Mouse (Mus musculus): ENCODE results near the gene Hkdc1. TPM values are rescaled to one million over a fixed set of nuclear protein-coding genes. Genes with fewer than 3 reads are reported as not detected.
A peak's percentile ranks its signal among the peaks of the same experiment; 100 is the strongest.
"Not testable (repeated sequence)": the region's sequence is repeated elsewhere in the genome, so short reads cannot be mapped to it uniquely, and the experiment has no call there.

Gene Hkdc1
- 0.61 and 0.68 TPM in 2 replicates for polyA plus RNA-seq (2015; fragmentation: Nextera tagmentation; extraction: Ambion mirVana)

- WGBS, result 36% methylated on average over 15 of the region's 15 CpGs
- Histone ChIP-seq H3K4me1 (ENCODE audit: control insufficient read depth, insufficient read depth, low read depth, low read length) (peaks cover 2% of the 10 kb centered on the region; the same call in 1 of the 2 replicates), H3K36me3 (ENCODE audit: control insufficient read depth, insufficient read depth, low read length) (no peaks in the 10 kb centered on the region), H3K9me3 (ENCODE audit: control insufficient read depth, low read length) (no peaks in the 10 kb centered on the region), H3K4me3 (ENCODE audit: low read length) (no peak within 1 kb of the TSS), H3K27me3 (replicated peaks; ENCODE audit: control insufficient read depth, insufficient read depth, low read length) (no peaks in the 10 kb centered on the region), H3K9ac (ENCODE audit: low read depth, low read length) (no peak within 1 kb of the TSS), H3K27ac (ENCODE audit: low read depth, low read length) (no peak within 1 kb of the TSS), H3K4me2 (ENCODE audit: low read length) (no peak within 1 kb of the TSS)
- ATAC-seq, result no peak
Measured at GRCm38 (mm10) chr10:62422255-62422654, at the start of gene Hkdc1. Gene Hkdc1, minus strand, starts transcription at chr10:62422491.

- WGBS, result 50% methylated on average over 5 of the region's 5 CpGs
Measured at GRCm38 (mm10) chr10:62471105-62471504, 48.8 kb upstream of the Hkdc1 start.

GRCm38 (mm10) chr10:62469736-62470135 is 47.4 kb upstream of the Hkdc1 start:
- 92% methylated on average over 4 of the region's 4 CpGs for WGBS
- Histone ChIP-seq H3K4me3 (ENCODE audit: low read length) (no peak overlapping the region), H3K36me3 (ENCODE audit: control insufficient read depth, insufficient read depth, low read length) (no peaks in the 10 kb centered on the region), H3K27ac (ENCODE audit: low read depth, low read length) (no peak overlapping the region), H3K4me1 (ENCODE audit: control insufficient read depth, insufficient read depth, low read depth, low read length) (no peaks in the 10 kb centered on the region), H3K27me3 (replicated peaks; ENCODE audit: control insufficient read depth, insufficient read depth, low read length) (no peaks in the 10 kb centered on the region), H3K9me3 (ENCODE audit: control insufficient read depth, low read length) (no peaks in the 10 kb centered on the region), H3K9ac (ENCODE audit: low read depth, low read length) (no peak overlapping the region), H3K4me2 (ENCODE audit: low read length) (no peak overlapping the region)
- ATAC-seq, result no peak

More at GRCm38 (mm10) chr10:62471105-62471504, 48.8 kb upstream of the Hkdc1 start:
- H3K9ac ChIP-seq (ENCODE audit: low read depth, low read length), result no peak overlapping the region
- no peaks in the 10 kb centered on the region for H3K36me3 ChIP-seq (ENCODE audit: control insufficient read depth, insufficient read depth, low read length)
- H3K27me3 ChIP-seq (replicated peaks; ENCODE audit: control insufficient read depth, insufficient read depth, low read length), result no peaks in the 10 kb centered on the region
- no peak overlapping the region for H3K27ac ChIP-seq (ENCODE audit: low read depth, low read length)
- no peak for ATAC-seq
- no peaks in the 10 kb centered on the region for H3K4me1 ChIP-seq (ENCODE audit: control insufficient read depth, insufficient read depth, low read depth, low read length)
- H3K4me2 ChIP-seq (ENCODE audit: low read length), result no peak overlapping the region
- H3K4me3 ChIP-seq (ENCODE audit: low read length), result no peak overlapping the region
- H3K9me3 ChIP-seq (ENCODE audit: control insufficient read depth, low read length), result no peaks in the 10 kb centered on the region

- H3K27me3 ChIP-seq (replicated peaks; ENCODE audit: control insufficient read depth, insufficient read depth, low read length), result no peaks in the 10 kb centered on the region
- no peak overlapping the region for H3K27ac ChIP-seq (ENCODE audit: low read depth, low read length)
- H3K4me3 ChIP-seq (ENCODE audit: low read length), result no peak overlapping the region
- H3K4me2 ChIP-seq (ENCODE audit: low read length), result no peak overlapping the region
- no peaks in the 10 kb centered on the region for H3K4me1 ChIP-seq (ENCODE audit: control insufficient read depth, insufficient read depth, low read depth, low read length)
- no peak overlapping the region for H3K9ac ChIP-seq (ENCODE audit: low read depth, low read length)
- ATAC-seq, result no peak
- H3K36me3 ChIP-seq (ENCODE audit: control insufficient read depth, insufficient read depth, low read length), result peaks cover 23% of the 10 kb centered on the region
- H3K9me3 ChIP-seq (ENCODE audit: control insufficient read depth, low read length), result no peaks in the 10 kb centered on the region
Measured at GRCm38 (mm10) chr10:62461321-62461720, 39.0 kb upstream of the Hkdc1 start.

GRCm38 (mm10) chr10:62452001-62452400 is 29.7 kb upstream of the Hkdc1 start:
- not testable (repeated sequence) for H3K4me2 ChIP-seq (ENCODE audit: low read length); H3K9me3 ChIP-seq (ENCODE audit: control insufficient read depth, low read length); H3K9ac ChIP-seq (ENCODE audit: low read depth, low read length); H3K27me3 ChIP-seq (replicated peaks; ENCODE audit: control insufficient read depth, insufficient read depth, low read length); H3K27ac ChIP-seq (ENCODE audit: low read depth, low read length); ATAC-seq; H3K4me3 ChIP-seq (ENCODE audit: low read length)
- Histone ChIP-seq H3K4me1 (ENCODE audit: control insufficient read depth, insufficient read depth, low read depth, low read length) (peaks cover 13% of the 10 kb centered on the region), H3K36me3 (ENCODE audit: control insufficient read depth, insufficient read depth, low read length) (peaks cover 17% of the 10 kb centered on the region)
- 71% methylated on average over 11 of the region's 11 CpGs for WGBS

GRCm38 (mm10) chr10:62450280-62450640 is 28.0 kb upstream of the Hkdc1 start:
- Histone ChIP-seq H3K9me3 (ENCODE audit: control insufficient read depth, low read length) (no peaks in the 10 kb centered on the region), H3K4me3 (ENCODE audit: low read length) (peak overlapping the region; percentile 78), H3K4me2 (ENCODE audit: low read length) (peak overlapping the region; percentile 58), H3K27me3 (replicated peaks; ENCODE audit: control insufficient read depth, insufficient read depth, low read length) (no peaks in the 10 kb centered on the region), H3K36me3 (ENCODE audit: control insufficient read depth, insufficient read depth, low read length) (peaks cover 9% of the 10 kb centered on the region), H3K9ac (ENCODE audit: low read depth, low read length) (peak overlapping the region; percentile 88), H3K27ac (ENCODE audit: low read depth, low read length) (peak overlapping the region; percentile 89), H3K4me1 (ENCODE audit: control insufficient read depth, insufficient read depth, low read depth, low read length) (peaks cover 13% of the 10 kb centered on the region)
- WGBS, result 33% methylated on average over 18 of the region's 18 CpGs
- ATAC-seq, result no peak

GRCm38 (mm10) chr10:62449364-62450279 is 27.3 kb upstream of the Hkdc1 start, which contains the start of the genes 4930507D05Rik and Supv3l1:
Gene 4930507D05Rik, plus strand, starts transcription at chr10:62449489.
Gene Supv3l1, minus strand, starts transcription at chr10:62449738.
- peak within 1 kb of the TSS; percentile 80 for H3K4me2 ChIP-seq (ENCODE audit: low read length)
- H3K4me3 ChIP-seq (ENCODE audit: low read length), result peak within 1 kb of the TSS; percentile 78
- WGBS, result under 1% methylated on average over 63 of the region's 73 CpGs
- H3K9ac ChIP-seq (ENCODE audit: low read depth, low read length), result peak within 1 kb of the TSS; percentile 88
- H3K9me3 ChIP-seq (ENCODE audit: control insufficient read depth, low read length), result no peaks in the 10 kb centered on the region
- ATAC-seq, result peak; percentile 95
- no peaks in the 10 kb centered on the region for H3K27me3 ChIP-seq (replicated peaks; ENCODE audit: control insufficient read depth, insufficient read depth, low read length)
- H3K4me1 ChIP-seq (ENCODE audit: control insufficient read depth, insufficient read depth, low read depth, low read length), result peaks cover 13% of the 10 kb centered on the region
- H3K36me3 ChIP-seq (ENCODE audit: control insufficient read depth, insufficient read depth, low read length), result peaks cover 12% of the 10 kb centered on the region
- H3K27ac ChIP-seq (ENCODE audit: low read depth, low read length), result peak within 1 kb of the TSS; percentile 89

GRCm38 (mm10) chr10:62430427-62430826 is 8.1 kb upstream of the Hkdc1 start:
- Histone ChIP-seq H3K9me3 (ENCODE audit: control insufficient read depth, low read length) (no peaks in the 10 kb centered on the region), H3K4me1 (ENCODE audit: control insufficient read depth, insufficient read depth, low read depth, low read length) (no peaks in the 10 kb centered on the region), H3K27me3 (replicated peaks; ENCODE audit: control insufficient read depth, insufficient read depth, low read length) (no peaks in the 10 kb centered on the region), H3K4me3 (ENCODE audit: low read length) (no peak overlapping the region), H3K9ac (ENCODE audit: low read depth, low read length) (no peak overlapping the region), H3K27ac (ENCODE audit: low read depth, low read length) (no peak overlapping the region), H3K36me3 (ENCODE audit: control insufficient read depth, insufficient read depth, low read length) (peaks cover 43% of the 10 kb centered on the region), H3K4me2 (ENCODE audit: low read length) (no peak overlapping the region)
- 92% methylated on average over 5 of the region's 5 CpGs for WGBS
- no peak for ATAC-seq

GRCm38 (mm10) chr10:62425081-62425871 is 3.0 kb upstream of the Hkdc1 start:
- H3K27ac ChIP-seq (ENCODE audit: low read depth, low read length), result no peak overlapping the region
- WGBS, result 56% methylated on average over 9 of the region's 9 CpGs
- H3K4me3 ChIP-seq (ENCODE audit: low read length), result no peak overlapping the region
- H3K27me3 ChIP-seq (replicated peaks; ENCODE audit: control insufficient read depth, insufficient read depth, low read length), result no peaks in the 10 kb centered on the region
- no peak overlapping the region for H3K4me2 ChIP-seq (ENCODE audit: low read length)
- no peaks in the 10 kb centered on the region for H3K4me1 ChIP-seq (ENCODE audit: control insufficient read depth, insufficient read depth, low read depth, low read length)
- H3K9me3 ChIP-seq (ENCODE audit: control insufficient read depth, low read length), result no peaks in the 10 kb centered on the region
- H3K9ac ChIP-seq (ENCODE audit: low read depth, low read length), result no peak overlapping the region
- ATAC-seq, result peak; percentile 28; the same call in 1 of the 2 replicates
- H3K36me3 ChIP-seq (ENCODE audit: control insufficient read depth, insufficient read depth, low read length), result peaks cover 13% of the 10 kb centered on the region
